Mouse (Mus musculus) lung, postnatal 14 days (tissue): ENCODE results near the gene Atp13a1.
A peak's percentile ranks its signal among the peaks of the same experiment; 100 is the strongest.

Experiments used
- DNase-seq: peaks from one replicate; pipeline ENCODE4 v3.0.0; 2021

The Atp13a1 gene

DNA sequence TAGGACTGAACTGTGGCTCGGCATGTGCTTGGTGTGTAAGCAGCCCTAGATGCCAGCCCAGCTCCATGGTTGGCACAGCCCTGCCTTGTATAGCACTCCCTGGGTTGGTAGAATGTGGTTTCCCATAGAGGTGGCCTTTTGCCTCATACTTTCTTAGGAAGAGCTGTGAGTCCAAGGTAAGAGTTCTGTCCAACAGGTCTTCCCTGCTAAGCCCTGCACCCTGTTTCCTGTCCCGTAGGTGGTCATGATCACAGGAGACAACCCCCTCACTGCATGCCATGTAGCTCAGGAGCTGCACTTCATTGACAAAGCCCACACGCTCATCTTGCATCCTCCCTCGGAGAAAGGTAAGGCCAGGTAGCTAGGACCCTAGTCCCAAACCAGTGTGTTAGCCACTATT, 10.8 kb downstream of the Atp13a1 start:
- DNase-seq = no peak

GRCm38 (mm10) chr8:69802216-69802615, 11.3 kb downstream of the Atp13a1 start:
- DNase-seq = no peak

- no peak for DNase-seq
Measured at GRCm38 (mm10) chr8:69803366-69803765, 12.4 kb downstream of the Atp13a1 start.

- no peak for DNase-seq
Measured at GRCm38 (mm10) chr8:69804537-69804936, 13.6 kb downstream of the Atp13a1 start.

GRCm38 (mm10) chr8:69805086-69805485, 14.1 kb downstream of the Atp13a1 start:
- no peak for DNase-seq

GRCm38 (mm10) chr8:69805491-69805890, 14.5 kb downstream of the Atp13a1 start:
- DNase-seq = no peak

- no peak for DNase-seq
Measured at GRCm38 (mm10) chr8:69807236-69807635, 16.3 kb downstream of the Atp13a1 start.

GRCm38 (mm10) chr8:69808094-69808863, 17.3 kb downstream of the Atp13a1 start, which contains the start of gene Gmip:
Gene Gmip, plus strand, starts transcription at chr8:69808679.
- DNase-seq = peak; percentile 86

DNA sequence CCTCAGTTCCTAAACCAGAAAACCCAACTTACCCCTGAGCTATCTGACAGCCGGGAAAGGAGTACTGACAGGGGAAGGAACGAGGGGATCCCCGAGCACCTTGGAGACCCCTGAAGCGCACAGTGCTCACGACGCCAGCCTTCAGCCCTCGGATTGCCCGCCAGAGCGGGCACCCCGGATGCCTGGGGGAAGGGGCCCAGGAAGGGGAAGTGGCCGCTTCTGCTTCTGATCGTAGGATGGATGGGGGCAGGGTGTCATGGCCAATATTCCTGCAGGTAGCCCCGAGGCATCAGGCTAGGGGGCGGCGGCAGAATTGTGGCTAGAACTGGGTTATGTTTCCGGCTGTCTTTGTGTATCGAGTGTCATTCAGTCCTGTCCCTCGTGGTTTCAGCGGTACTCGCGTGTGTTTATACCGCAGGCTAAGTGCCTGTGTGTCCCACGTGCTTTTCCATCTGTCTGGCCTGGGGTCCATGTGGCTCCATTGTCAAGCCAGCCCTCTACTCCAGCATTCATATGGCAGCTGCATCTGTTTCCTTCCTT, 18.0 kb downstream of the Atp13a1 start:
- peak; percentile 37 for DNase-seq

GRCm38 (mm10) chr8:69809820-69810219, 18.9 kb downstream of the Atp13a1 start:
- no peak for DNase-seq

- DNase-seq = no peak
Measured at GRCm38 (mm10) chr8:69814881-69815280, 23.9 kb downstream of the Atp13a1 start.

DNA sequence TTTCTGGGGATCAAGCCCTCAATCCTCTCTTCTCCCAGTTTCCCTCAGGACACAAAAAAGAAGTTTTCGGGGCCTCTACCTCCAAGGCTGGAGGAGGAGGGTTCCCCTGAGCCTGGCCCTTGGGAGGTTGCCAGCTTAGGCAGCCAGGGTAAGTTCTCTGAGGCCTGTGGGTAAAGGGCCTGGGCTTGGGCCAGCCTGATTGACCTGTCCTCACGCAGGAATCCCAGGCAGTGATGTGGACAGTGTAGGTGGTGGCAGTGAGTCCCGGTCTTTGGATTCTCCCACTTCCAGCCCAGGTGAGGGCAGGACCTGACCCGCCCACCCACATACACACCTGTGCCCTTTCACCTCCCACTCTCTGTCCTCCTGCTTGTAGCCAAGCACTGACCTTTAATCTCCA, 24.4 kb downstream of the Atp13a1 start:
- DNase-seq = no peak

DNA sequence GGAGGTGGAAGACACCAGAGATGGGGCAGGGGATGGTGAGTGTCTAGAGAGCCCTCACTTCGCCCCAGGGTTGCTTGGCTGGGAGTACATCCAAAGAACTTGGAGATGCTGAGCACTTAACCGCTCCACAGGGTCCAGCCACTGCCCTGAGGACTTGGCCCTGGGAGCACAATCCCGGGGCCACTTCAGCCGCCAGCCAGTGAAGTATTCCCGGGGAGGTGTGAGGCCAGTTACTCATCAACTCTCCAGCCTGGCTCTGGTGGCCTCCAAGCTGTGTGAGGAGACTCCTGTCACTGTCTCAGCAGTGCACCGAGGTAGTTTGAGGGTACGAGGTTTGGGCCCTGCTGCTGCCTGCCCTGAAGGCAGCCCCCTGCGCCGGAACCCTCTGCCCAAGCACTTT, 29.5 kb downstream of the Atp13a1 start:
- no peak for DNase-seq

- no peak for DNase-seq
Measured at GRCm38 (mm10) chr8:69821971-69822385, 31.0 kb downstream of the Atp13a1 start.

DNA sequence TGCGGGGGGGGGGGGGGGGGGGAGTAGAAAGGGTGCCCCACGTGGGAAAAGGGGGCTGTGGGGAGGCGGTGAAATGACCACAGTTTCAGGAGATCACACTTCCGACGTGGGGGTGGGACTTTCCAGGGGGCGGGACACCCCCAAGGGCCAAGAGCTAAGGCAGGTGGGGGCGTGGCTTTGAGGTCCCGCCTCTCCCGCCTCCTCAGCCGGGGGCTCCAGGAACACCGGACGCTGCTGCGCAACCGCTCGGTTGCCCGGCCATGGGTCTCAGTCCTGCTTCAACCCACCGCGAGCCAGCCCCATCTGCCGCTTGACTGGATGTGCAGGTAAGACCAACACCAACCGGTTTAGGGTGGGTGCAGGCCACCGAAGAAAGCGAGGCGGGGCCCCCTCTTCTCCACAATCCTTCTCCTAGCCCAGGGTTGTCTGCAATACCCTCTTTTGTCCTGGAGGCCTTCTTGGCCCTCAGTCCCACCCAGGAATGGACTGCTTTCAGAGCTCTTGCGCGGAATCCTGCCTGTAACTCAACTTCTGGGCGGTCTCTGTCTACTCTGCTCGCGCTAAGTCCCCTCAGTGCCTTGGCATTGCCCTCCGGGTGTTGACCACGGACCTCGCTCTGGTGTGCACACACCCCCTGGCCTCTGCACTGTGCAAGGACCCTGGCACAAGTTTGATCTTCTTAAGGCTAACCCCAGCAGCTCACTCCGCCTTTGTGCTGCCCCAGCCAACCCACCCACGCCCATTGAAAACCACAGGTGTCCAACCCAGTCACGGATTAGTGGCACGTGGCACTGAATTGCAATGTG, 31.6 kb downstream of the Atp13a1 start, which contains the start of gene Lpar2:
Lpar2 (plus strand) TSS at position 44 of the 806 bp plus-strand sequence.
- DNase-seq = peak; percentile 67

DNA sequence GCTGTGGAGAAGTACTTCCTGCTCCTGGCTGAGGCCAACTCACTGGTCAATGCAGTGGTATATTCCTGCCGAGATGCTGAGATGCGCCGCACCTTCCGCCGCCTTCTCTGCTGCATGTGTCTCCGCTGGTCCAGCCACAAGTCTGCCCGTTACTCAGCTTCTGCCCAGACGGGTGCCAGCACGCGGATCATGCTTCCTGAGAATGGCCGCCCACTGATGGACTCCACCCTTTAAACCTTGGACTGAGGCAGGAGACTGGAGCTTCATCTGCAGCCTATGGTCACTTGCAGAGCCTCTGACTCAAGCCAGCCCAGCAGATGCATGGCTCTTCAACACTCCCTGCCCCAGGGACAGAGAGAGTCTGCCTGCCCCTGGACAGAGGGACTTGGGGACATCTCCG, 35.4 kb downstream of the Atp13a1 start:
- no peak for DNase-seq

GRCm38 (mm10) chr8:69832298-69832853, 41.4 kb downstream of the Atp13a1 start, which contains the start of gene Pbx4:
Gene Pbx4, plus strand, starts transcription at chr8:69832491.
- DNase-seq = peak; percentile 73

DNA sequence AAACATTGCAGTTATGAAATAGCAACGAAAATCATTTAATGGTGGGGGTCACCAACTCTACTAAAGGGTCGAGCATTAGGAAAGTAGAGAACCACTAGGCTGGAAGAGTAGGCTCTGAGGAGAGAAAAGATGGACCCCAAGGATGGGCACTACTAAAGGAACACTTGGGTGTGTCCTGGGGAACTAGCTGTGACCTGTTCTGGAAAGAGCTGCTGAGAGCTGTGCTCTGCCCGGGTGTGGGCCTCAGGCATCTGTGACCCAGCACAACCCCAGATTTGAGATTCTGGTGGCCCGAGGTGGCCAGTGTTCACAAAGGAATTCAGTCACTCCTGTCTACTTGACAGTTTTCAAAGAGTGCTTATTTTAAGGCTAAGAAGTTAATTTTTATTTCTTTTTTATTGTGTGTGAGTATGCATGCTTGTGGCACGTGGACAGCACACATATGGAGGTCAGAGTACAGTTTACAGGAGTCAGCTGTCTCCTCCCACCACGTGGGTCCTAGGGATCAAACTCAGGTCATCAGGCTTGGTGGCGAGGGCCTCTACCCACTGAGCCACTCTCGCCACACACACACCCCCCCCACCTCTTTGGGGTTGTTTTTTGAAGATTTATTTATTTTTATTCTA, 46.2 kb downstream of the Atp13a1 start:
- no peak for DNase-seq

- DNase-seq = no peak
Measured at GRCm38 (mm10) chr8:69847167-69848065, 56.5 kb downstream of the Atp13a1 start.

DNA sequence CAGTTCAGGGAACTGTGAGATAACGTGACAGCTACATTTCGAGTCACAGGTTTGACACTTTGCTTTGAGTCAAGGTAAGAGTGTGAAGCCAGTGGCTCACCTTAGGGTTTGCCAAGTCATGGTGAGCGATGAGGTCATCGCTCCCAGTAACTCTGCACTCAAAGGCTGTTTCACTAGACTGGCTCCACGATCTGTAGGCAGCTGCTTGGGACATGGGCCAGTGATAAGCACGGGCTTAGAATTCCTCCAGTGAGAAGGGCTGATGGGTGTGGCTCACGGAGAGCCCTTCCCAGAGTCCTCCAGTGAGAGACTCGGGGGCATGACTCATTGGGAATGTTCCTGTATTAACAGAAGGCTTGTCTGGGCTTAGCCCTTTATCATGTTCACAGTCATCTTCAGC, 58.0 kb downstream of the Atp13a1 start:
- DNase-seq = peak; percentile 35

- DNase-seq = no peak
Measured at GRCm38 (mm10) chr8:69849899-69850298, 58.9 kb downstream of the Atp13a1 start.
